Mouse (Mus musculus) frontal cortex, adult (tissue): ENCODE data around the gene Olfr722.
A peak's percentile ranks its signal among the peaks of the same experiment; 100 is the strongest.
"Not testable (repeated sequence)": the region's sequence is repeated elsewhere in the genome, so short reads cannot be mapped to it uniquely, and the experiment has no call there.

Experiments used
- ATAC-seq: cut with Nextera tagmentation; 2 replicates; pipeline ENCODE4 v1.9.2; 2017; ENCODE audit warnings: mild to moderate bottlenecking, moderate library complexity, mixed read lengths; ENCODE audit not compliant: low TSS enrichment

Gene Olfr722

DNA sequence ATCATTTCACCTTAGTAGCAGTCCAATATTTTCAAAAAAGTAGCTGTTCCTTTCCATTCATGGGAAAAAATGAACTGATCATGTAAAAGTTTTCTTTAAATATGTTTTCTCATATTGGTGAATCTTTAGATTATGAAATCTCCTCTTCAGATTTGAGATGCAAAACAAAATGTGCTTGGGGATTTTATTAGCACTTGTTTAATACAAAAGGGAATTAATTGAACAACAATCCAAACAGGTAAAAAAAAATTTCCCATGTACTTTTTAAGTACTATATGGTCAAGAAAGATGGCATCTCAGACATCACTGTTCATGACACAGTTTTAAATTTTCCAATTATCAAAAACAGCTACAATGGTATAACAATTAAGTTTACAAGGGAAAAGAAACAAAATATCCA is at the start of gene Olfr722:
TSS of gene Olfr722 (minus strand) at position 101 of the 400 bp plus-strand sequence.
- no peak for ATAC-seq

DNA sequence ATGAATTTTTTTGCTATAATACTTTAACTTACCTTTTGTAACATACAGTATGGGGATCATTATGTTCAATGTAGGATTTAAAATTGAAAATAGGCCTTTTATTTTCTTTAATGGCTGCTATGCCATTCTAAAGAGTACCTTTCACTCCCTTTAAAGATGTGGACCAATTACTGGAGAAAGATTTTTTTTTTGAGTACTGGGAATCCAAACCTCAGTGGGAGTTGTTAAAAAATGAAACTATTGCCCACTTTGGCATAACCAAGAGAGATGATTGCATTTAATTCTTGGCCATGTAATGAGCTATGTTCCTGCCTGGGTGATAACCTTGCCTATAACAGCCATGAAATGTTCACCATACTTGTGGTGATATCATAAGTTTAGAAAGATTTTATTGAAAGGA is 29.9 kb upstream of the Olfr722 start, which contains the start of gene Olfr723:
TSS of gene Olfr723 (minus strand) at position 101 of the 400 bp plus-strand sequence.
- not testable (repeated sequence) for ATAC-seq

DNA sequence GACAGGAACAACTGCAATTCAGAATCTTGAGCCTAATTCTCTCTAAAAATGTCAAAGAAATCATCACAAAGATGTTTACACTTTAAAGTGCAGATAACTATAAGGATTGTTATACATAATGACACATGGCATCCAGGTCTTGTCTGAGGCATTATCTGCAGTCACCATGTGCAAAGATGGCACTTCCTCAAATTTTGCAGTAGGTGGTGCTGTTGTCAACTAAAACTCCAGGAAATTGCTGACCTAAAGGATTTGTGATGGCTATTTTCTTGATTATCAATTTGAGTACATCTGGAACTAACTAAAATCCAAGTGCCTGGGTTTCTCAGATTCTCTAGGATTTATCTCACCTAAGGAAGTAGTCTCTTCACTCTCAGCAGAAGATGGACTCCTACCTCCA is 41.4 kb downstream of the Olfr722 start:
- 0 out of 2 replicates have a peak, but pooled peaks have one; percentile 57 for ATAC-seq
